Comparison of ENCODE assay signal across 11 mouse cellular contexts in the genomic region with DNA sequence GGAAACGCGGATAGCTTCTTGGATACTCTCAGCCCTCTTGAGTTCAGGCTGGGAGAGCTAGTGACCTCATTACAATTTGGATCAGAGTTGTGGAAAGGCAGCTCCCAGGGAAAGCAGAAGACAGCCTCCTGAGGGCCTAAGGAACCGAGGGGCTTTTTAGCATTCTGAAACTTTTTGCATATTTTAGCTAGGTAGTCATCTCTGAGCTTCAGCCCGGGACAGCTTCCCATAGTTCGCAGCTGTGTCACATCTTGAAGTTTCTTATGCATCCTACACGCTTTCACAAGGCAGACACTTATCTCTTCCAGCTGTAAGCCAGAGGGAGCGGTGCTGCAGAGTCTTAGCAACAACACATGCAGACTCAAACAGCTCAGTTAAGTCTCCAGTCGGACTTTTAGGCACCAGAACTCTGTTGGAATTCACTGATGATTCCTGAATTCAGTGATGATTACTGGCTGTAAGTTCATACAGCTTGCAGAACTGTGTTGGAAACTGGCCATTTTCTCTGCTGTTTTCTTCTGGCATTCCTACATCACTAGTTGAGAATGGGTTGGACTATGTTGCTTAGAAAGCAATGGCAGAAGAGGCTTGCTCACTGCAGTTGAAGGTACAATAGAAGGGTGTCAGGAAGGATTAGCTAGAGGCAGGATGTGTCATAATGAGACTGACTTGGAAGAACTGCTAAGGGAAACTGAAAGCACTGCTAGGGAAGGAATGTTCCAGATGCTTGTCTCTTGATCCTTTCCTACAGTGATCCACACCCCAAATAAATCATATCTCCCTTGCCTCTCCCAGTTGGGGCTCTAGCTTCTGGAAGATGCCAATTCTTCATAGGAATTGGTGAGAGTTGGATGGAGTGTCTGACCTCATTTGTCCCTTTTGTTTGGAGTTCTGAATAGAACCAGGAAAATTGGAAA.
DNase-seq lines count a peak whose midpoint lies in the region; ATAC-seq lines count a peak whose summit lies in the region.
"Had no signal": no experiment of that assay in that cellular context is flagged by ENCODE, and none has a peak within 500 bp of the region (broad histone marks: within the 10 kb centered on the region; RNA-seq: fewer than 3 reads in every experiment).

No protein-coding gene starts in this region.

- H3K9ac ChIP-seq in embryonic facial prominence, embryonic 15.5 days, result no peak overlapping the region
- no peak overlapping the region for H3K9ac ChIP-seq in liver, embryonic 11.5 days (ENCODE audit: low read depth, low read length)
- H3K9ac ChIP-seq: embryonic facial prominence, embryonic 12.5 days had no signal

- DNase-seq in kidney, postnatal 14 days, result peak; percentile 3
- no peak for DNase-seq in kidney, adult 18-20 months
- DNase-seq in heart, postnatal 10 days, result peak; percentile 48 to 56
- DNase-seq in lung, postnatal 4 days, result peak; percentile 7 to 30
- DNase-seq in cerebellum, adult 9-10 months, result no peak
- no peak for DNase-seq in liver, embryonic 11.5 days (ENCODE audit: low spot score)
- no peak for DNase-seq in spleen, postnatal 4 days (ENCODE audit: low spot score in 2 of 2)

- 38% methylated on average over 8 of the region's 8 CpGs for WGBS in embryonic facial prominence, embryonic 15.5 days
- WGBS in liver, embryonic 11.5 days, result 54% methylated on average over 8 of the region's 8 CpGs

- H3K4me3 ChIP-seq in embryonic facial prominence, embryonic 15.5 days (replicated peaks), result no peak overlapping the region
- H3K4me3 ChIP-seq in liver, embryonic 11.5 days (ENCODE audit: low read depth, low read length), result no peak overlapping the region
- H3K4me3 ChIP-seq: embryonic facial prominence, embryonic 12.5 days had no signal

- no peaks in the 10 kb centered on the region for H3K36me3 ChIP-seq in embryonic facial prominence, embryonic 15.5 days
- H3K36me3 ChIP-seq in liver, embryonic 11.5 days (ENCODE audit: control insufficient read depth, insufficient read depth, low read length), result no peaks in the 10 kb centered on the region
- H3K36me3 ChIP-seq: embryonic facial prominence, embryonic 12.5 days had no signal

- H3K4me1 ChIP-seq in embryonic facial prominence, embryonic 15.5 days, result no peaks in the 10 kb centered on the region
- no peaks in the 10 kb centered on the region for H3K4me1 ChIP-seq in liver, embryonic 11.5 days (replicated peaks; ENCODE audit: control insufficient read depth, insufficient read depth, low read length)
- H3K4me1 ChIP-seq: embryonic facial prominence, embryonic 12.5 days had no signal

- no peaks in the 10 kb centered on the region for H3K27me3 ChIP-seq in embryonic facial prominence, embryonic 15.5 days
- no peaks in the 10 kb centered on the region for H3K27me3 ChIP-seq in liver, embryonic 11.5 days (replicated peaks; ENCODE audit: control insufficient read depth, insufficient read depth, low read length)

- H3K9me3 ChIP-seq in embryonic facial prominence, embryonic 15.5 days (replicated peaks), result no peaks in the 10 kb centered on the region
- no peaks in the 10 kb centered on the region for H3K9me3 ChIP-seq in liver, embryonic 11.5 days (ENCODE audit: control insufficient read depth, low read length)
- H3K9me3 ChIP-seq: embryonic facial prominence, embryonic 12.5 days had no signal

- no peak overlapping the region for H3K4me2 ChIP-seq in embryonic facial prominence, embryonic 15.5 days (replicated peaks)
- H3K4me2 ChIP-seq in liver, embryonic 11.5 days, result no peak overlapping the region
- H3K4me2 ChIP-seq: embryonic facial prominence, embryonic 12.5 days had no signal

- intact Hi-C loops in heart, postnatal 10 days (cut with DNase I), result no loop called here

- H3K27ac ChIP-seq in embryonic facial prominence, embryonic 15.5 days (replicated peaks), result no peak overlapping the region
- no peak overlapping the region for H3K27ac ChIP-seq in liver, embryonic 11.5 days (ENCODE audit: low read depth, low read length)
- H3K27ac ChIP-seq: embryonic facial prominence, embryonic 12.5 days had no signal

- peak; percentile 76 for ATAC-seq in embryonic facial prominence, embryonic 15.5 days (ENCODE audit: insufficient number of reproducible peaks, low FRiP score, low TSS enrichment, low read depth)
- ATAC-seq in liver, embryonic 11.5 days (replicated peaks; ENCODE audit: low FRiP score), result no peak
- ATAC-seq: inflammation-experienced regulatory T-cells, adult 6 months; Patski had no signal

Comparison
In these comparisons a context has a peak if more than half of its experiments do, and no peak if none do; other contexts are left out.
1. DNase-seq: peak in kidney, postnatal 14 days (single experiment), heart, postnatal 10 days (2 of 2) and lung, postnatal 4 days (2 of 2); none in kidney, adult 18-20 months (single experiment), cerebellum, adult 9-10 months (single experiment), liver, embryonic 11.5 days (single experiment) and spleen, postnatal 4 days (0 of 2).